Mouse (Mus musculus): Measurements from ENCODE around the gene Tas2r119.
"Not testable (repeated sequence)": the region's sequence is repeated elsewhere in the genome, so short reads cannot be mapped to it uniquely, and the experiment has no call there.

Gene Tas2r119

DNA sequence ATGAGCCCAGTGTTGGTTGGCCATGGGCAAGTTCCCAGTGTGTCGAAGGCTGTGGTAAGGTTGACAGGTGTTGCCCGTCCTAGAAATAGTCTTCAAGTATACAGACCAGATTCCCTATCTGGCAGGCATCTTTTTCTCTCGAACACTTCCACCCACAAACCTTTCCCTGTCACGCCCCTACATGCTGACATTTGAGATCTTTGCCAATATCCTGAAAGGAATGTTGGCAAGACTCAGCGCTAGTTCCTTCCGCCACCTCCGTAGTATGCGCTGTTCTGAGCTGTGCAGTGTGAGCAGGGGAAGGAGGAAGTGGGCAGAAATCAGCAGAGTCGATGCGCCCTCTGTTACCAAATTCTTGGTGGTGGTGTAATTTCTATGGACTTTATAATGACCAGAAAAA is 27.8 kb downstream of the Tas2r119 start:
- in situ Hi-C loops (cut with MboI; ENCODE audit: low pct_unique_long_range_greater_than_20kb in 1 of 2, low sequenced_read_pairs in 2 of 2, unreplicated experiment in 1 of 2), result no loop called here

DNA sequence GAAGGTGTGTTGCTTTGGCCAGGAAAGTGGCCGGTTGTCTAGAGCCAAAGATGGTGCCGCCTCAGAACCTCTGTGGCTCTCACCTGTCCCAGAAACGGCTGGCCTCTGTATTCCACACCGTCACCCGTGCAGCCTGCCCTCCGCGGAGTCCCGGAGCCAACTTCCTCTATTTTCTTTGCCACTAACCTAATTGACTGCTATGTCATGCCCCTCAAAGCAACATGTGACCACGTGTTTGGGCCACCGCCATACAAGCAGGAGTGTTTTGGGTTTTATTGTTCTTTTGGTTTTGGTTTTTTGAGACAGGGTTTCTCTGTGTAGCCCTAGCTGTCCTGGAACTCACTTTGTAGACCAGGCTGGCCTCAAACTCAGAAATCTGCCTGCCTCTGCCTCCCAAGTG is 37.6 kb downstream of the Tas2r119 start:
- in situ Hi-C loops (cut with MboI; ENCODE audit: low pct_unique_long_range_greater_than_20kb in 1 of 2, low sequenced_read_pairs in 2 of 2, unreplicated experiment in 1 of 2), result not testable (repeated sequence)

DNA sequence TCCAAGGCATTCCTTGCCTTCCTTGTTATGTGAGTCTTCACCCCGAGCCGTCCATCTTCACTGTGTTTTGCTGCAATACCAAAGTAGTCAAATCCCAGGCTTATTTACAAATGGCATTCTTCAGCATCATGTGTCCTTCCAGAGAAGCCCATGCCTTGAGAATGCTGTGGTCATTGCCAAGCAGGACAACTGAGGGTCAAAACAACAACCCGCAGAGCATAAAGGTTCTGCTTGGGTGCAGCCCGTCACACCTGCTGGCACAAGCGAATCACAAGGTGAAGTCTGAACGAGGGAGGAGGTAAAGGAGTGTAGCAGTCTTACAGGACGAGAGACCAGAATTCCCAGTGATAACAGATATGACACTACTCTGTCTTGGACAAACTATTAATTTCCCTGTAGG is 45.9 kb downstream of the Tas2r119 start:
- in situ Hi-C loops (cut with MboI; ENCODE audit: low pct_unique_long_range_greater_than_20kb in 1 of 2, low sequenced_read_pairs in 2 of 2, unreplicated experiment in 1 of 2), result no loop called here

DNA sequence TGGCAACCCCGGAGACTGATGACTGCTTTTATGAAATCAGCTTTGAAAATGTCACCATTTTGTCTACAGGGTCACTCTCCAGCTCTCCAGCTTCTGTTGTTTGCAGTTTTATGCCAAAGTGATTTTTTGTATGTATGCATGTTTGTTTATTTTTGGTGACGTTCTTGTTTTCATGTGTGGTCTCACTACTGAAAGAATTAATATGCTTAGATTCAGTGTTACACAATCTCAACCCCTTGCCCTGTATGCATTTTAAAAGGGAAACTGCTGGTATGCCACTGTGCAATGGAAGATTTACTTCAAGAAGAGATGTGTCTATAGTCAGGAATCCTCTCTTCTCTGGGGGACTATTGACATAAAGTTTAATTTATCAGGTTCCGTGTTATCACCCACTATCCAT is 48.3 kb downstream of the Tas2r119 start:
- in situ Hi-C loops (cut with MboI; ENCODE audit: low pct_unique_long_range_greater_than_20kb in 1 of 2, low sequenced_read_pairs in 2 of 2, unreplicated experiment in 1 of 2), result no loop called here

GRCm38 (mm10) chr15:32226381-32226780 is 49.3 kb downstream of the Tas2r119 start:
- in situ Hi-C loops (cut with MboI; ENCODE audit: low pct_unique_long_range_greater_than_20kb in 1 of 2, low sequenced_read_pairs in 2 of 2, unreplicated experiment in 1 of 2), result no loop called here

- in situ Hi-C loops (cut with MboI; ENCODE audit: low pct_unique_long_range_greater_than_20kb in 1 of 2, low sequenced_read_pairs in 2 of 2, unreplicated experiment in 1 of 2), result no loop called here
Measured at GRCm38 (mm10) chr15:32226888-32227395, 49.9 kb downstream of the Tas2r119 start.
